Mouse (Mus musculus) heart, postnatal 0 days (tissue): ENCODE data around the gene 0610010F05Rik. TPM values are rescaled to one million over a fixed set of nuclear protein-coding genes. Genes with fewer than 3 reads are reported as not detected.

Experiments
- ATAC-seq: fragments of 200-750 bp; cut with Nextera tagmentation; 2 replicates; pipeline ENCODE4 v1.8.0; 2017; ENCODE audit warnings: low read depth, moderate number of reproducible peaks, moderate library complexity; ENCODE audit not compliant: insufficient read depth
- DNase-seq: peaks from one replicate; pipeline ENCODE4 v3.0.0-alpha.2; 2016; ENCODE audit warnings: low spot score
- H3K27ac ChIP-seq: fragments of 300-500 bp; sonication (generic); 2 replicates; pipeline ENCODE4 v1.5.1; 2014; ENCODE audit warnings: low read depth, mild to moderate bottlenecking
- H3K27me3 ChIP-seq: fragments of 300-500 bp; sonication (generic); 2 replicates; pipeline ENCODE4 v1.6.1; 2014; ENCODE audit warnings: low read length, mixed read lengths; ENCODE audit not compliant: control insufficient read depth, insufficient read depth
- H3K36me3 ChIP-seq: fragments of 300-500 bp; sonication (generic); replicated peaks from 2 replicates; pipeline ENCODE4 v1.6.1; 2014; ENCODE audit warnings: low read length, mixed read lengths; ENCODE audit not compliant: control insufficient read depth, insufficient read depth
- H3K4me1 ChIP-seq: fragments of 300-500 bp; sonication (generic); 2 replicates; pipeline ENCODE4 v1.6.1; 2014; ENCODE audit warnings: antibody characterized with exemption; ENCODE audit not compliant: control insufficient read depth, insufficient read depth
- H3K4me2 ChIP-seq: fragments of 300-500 bp; sonication (generic); 2 replicates; pipeline ENCODE4 v1.6.1; 2014; ENCODE audit warnings: low read depth, mild to moderate bottlenecking, low read length, moderate library complexity
- H3K4me3 ChIP-seq: fragments of 300-500 bp; sonication (generic); 2 replicates; pipeline ENCODE4 v1.5.1; 2014; ENCODE audit warnings: low read depth, low read length
- H3K9ac ChIP-seq: fragments of 300-500 bp; sonication (generic); replicated peaks from 2 replicates; pipeline ENCODE4 v1.6.1; 2014; ENCODE audit warnings: low read depth, low read length, mixed read lengths
- H3K9me3 ChIP-seq: fragments of 300-500 bp; sonication (generic); replicated peaks from 2 replicates; pipeline ENCODE4 v1.6.1; 2016; ENCODE audit warnings: low read length; ENCODE audit not compliant: control insufficient read depth
- CTCF ChIP-seq: IDR thresholded peaks from 2 replicates; pipeline ENCODE4 v1.5.1; 2016; ENCODE audit warnings: antibody characterized with exemption, control low read depth, low read depth
- EP300 ChIP-seq: IDR thresholded peaks from 2 replicates; pipeline ENCODE4 v1.6.1; 2016; ENCODE audit warnings: antibody characterized with exemption, low read depth
- WGBS: fragments of 180-500 bp; shearing (Covaris S2); extraction: QIAGEN DNeasy Blood & Tissue Kit; methylation state at CpG from one replicate; pipeline ENCODE4 v1.1.7; 2014; 5-methylcytosine and 5-hydroxymethylcytosine counted together
- polyA plus RNA-seq: library from polyadenylated mRNA; unstranded; fragments of >200 nt; fragmentation: Nextera tagmentation; extraction: Ambion mirVana; gene quantifications from 2 replicates; pipeline ENCODE4 v1.2.1, GENCODE M21; 2015
- total RNA-seq: library from RNA; depleted of rRNA; stranded (reverse); fragments of >200 nt; gene quantifications from 2 replicates; pipeline ENCODE4 v1.2.3, GENCODE M21; 2014; ENCODE audit warnings: low replicate concordance

0610010F05Rik gene
- total and polyA plus RNA-seq, 2 experiments from 2014 or later = 6.6 to 16.2 TPM

GRCm38 (mm10) chr11:23664232-23664631, 30.8 kb upstream of the 0610010F05Rik start:
- no peak overlapping the region for H3K27ac ChIP-seq
- 0 out of 2 replicates have a peak, but pooled peaks cover 6% of the 10 kb centered on the region for H3K4me1 ChIP-seq
- DNase-seq = no peak
- ATAC-seq = no peak
- no peak overlapping the region for H3K4me3 ChIP-seq
- H3K4me2 ChIP-seq = no peak overlapping the region
- no peak overlapping the region for H3K9ac ChIP-seq
- H3K27me3 ChIP-seq = no peaks in the 10 kb centered on the region
- H3K36me3 ChIP-seq = no peaks in the 10 kb centered on the region
- TF ChIP-seq EP300 = no peak
- no peak for TF ChIP-seq CTCF
- no peaks in the 10 kb centered on the region for H3K9me3 ChIP-seq

GRCm38 (mm10) chr11:23657791-23658190, 24.4 kb upstream of the 0610010F05Rik start:
- no peak for ATAC-seq
- no peak overlapping the region for H3K4me2 ChIP-seq
- no peak for DNase-seq
- 0 out of 2 replicates have a peak, but pooled peaks cover 6% of the 10 kb centered on the region for H3K4me1 ChIP-seq
- 49% methylated on average over 2 of the region's 2 CpGs for WGBS
- no peaks in the 10 kb centered on the region for H3K9me3 ChIP-seq
- no peak for TF ChIP-seq EP300
- TF ChIP-seq CTCF = no peak
- H3K36me3 ChIP-seq = no peaks in the 10 kb centered on the region
- H3K27me3 ChIP-seq = no peaks in the 10 kb centered on the region
- no peak overlapping the region for H3K9ac ChIP-seq
- no peak overlapping the region for H3K4me3 ChIP-seq
- H3K27ac ChIP-seq = no peak overlapping the region

GRCm38 (mm10) chr11:23653666-23654065, 20.2 kb upstream of the 0610010F05Rik start:
- WGBS = 75% methylated on average over 3 of the region's 3 CpGs

GRCm38 (mm10) chr11:23647835-23648234, 14.4 kb upstream of the 0610010F05Rik start:
- Histone ChIP-seq H3K9me3 (0 out of 2 replicates have a peak, but pooled peaks cover 3% of the 10 kb centered on the region), H3K4me3 (no peak overlapping the region), H3K9ac (no peak overlapping the region), H3K27ac (no peak overlapping the region), H3K4me1 (no peaks in the 10 kb centered on the region), H3K27me3 (no peaks in the 10 kb centered on the region), H3K4me2 (no peak overlapping the region), H3K36me3 (peaks cover 19% of the 10 kb centered on the region)
- DNase-seq = no peak
- no peak for ATAC-seq
- TF ChIP-seq EP300 (no peak), CTCF (no peak)
- 90% methylated on average over 3 of the region's 3 CpGs for WGBS

More at GRCm38 (mm10) chr11:23653666-23654065, 20.2 kb upstream of the 0610010F05Rik start:
- no peaks in the 10 kb centered on the region for H3K27me3 ChIP-seq
- no peak for DNase-seq
- H3K4me3 ChIP-seq = no peak overlapping the region
- TF ChIP-seq CTCF = no peak
- TF ChIP-seq EP300 = no peak
- H3K9me3 ChIP-seq = no peaks in the 10 kb centered on the region
- no peak for ATAC-seq
- H3K4me2 ChIP-seq = no peak overlapping the region
- 0 out of 2 replicates have a peak, but pooled peaks cover 6% of the 10 kb centered on the region for H3K4me1 ChIP-seq
- H3K9ac ChIP-seq = no peak overlapping the region
- peaks cover 15% of the 10 kb centered on the region for H3K36me3 ChIP-seq
- no peak overlapping the region for H3K27ac ChIP-seq

GRCm38 (mm10) chr11:23647431-23647830, 14.0 kb upstream of the 0610010F05Rik start:
- H3K9me3 ChIP-seq = 0 out of 2 replicates have a peak, but pooled peaks cover 6% of the 10 kb centered on the region
- H3K27me3 ChIP-seq = no peaks in the 10 kb centered on the region
- no peak for ATAC-seq
- H3K9ac ChIP-seq = no peak overlapping the region
- no peak for TF ChIP-seq EP300
- no peak for TF ChIP-seq CTCF
- DNase-seq = no peak
- peaks cover 19% of the 10 kb centered on the region for H3K36me3 ChIP-seq
- no peak overlapping the region for H3K4me3 ChIP-seq
- H3K4me2 ChIP-seq = no peak overlapping the region
- H3K27ac ChIP-seq = no peak overlapping the region
- no peaks in the 10 kb centered on the region for H3K4me1 ChIP-seq

- ATAC-seq (no peak), DNase-seq (no peak)
- no peak for TF ChIP-seq CTCF
- TF ChIP-seq EP300 = no peak
- H3K9ac ChIP-seq = no peak overlapping the region
- H3K9me3 ChIP-seq = no peaks in the 10 kb centered on the region
- H3K36me3 ChIP-seq = no peaks in the 10 kb centered on the region
- 38% methylated on average over 8 of the region's 8 CpGs for WGBS
- H3K4me1 ChIP-seq = peaks cover 4% of the 10 kb centered on the region; the same call in 1 of the 2 replicates
- no peak overlapping the region for H3K27ac ChIP-seq
- H3K27me3 ChIP-seq = no peaks in the 10 kb centered on the region
- H3K4me3 ChIP-seq = no peak overlapping the region
- no peak overlapping the region for H3K4me2 ChIP-seq
Observed at GRCm38 (mm10) chr11:23634573-23634972, 1.1 kb upstream of the 0610010F05Rik start.
